Mouse (Mus musculus): ENCODE measurements around the gene Rab21.
"Not testable (repeated sequence)": the region's sequence is repeated elsewhere in the genome, so short reads cannot be mapped to it uniquely, and the experiment has no call there.

The Rab21 gene

DNA sequence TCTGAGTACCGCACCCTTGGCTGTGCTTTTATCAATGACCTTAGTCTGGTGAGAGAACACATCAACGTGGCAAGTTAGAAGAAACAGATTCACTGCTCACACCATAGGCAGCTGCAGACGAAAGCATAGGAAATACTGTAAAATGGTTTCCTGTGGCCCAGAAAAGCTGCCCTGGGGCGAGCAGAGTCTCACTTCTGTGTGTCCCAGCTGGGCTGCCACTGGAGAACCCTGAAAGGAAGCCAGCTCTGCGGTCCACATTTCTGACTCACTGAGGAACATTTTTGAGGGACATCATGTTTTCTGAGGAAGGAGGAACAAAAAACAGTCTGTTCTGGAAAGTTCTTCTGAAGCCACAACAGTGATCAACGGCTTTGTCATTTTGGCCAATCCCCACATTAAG is 13.1 kb upstream of the Rab21 start:
- DNase-seq (ENCODE audit: low spot score in 2 of 2), result no peak

DNA sequence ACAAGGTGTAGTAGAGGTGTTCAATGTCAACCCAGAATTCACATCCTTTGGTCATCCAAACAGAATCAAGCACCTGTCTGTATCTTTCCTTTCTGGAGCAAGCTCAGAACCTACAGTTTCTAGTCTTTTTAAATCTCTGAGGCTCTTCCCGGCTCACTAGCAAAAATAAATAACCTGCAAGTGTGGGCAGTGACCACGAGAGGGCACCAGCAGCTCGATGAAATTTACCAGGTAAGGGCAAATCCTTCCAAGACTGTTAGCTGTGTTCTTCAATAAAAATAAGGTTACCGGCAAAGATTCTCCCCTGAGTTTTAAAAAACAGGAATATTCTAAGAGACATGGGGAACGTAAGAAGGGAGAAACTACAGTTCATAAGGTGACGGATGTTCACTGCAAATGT is 7.9 kb upstream of the Rab21 start:
- peak; percentile 64 to 69 for DNase-seq (ENCODE audit: low spot score in 2 of 2)

DNA sequence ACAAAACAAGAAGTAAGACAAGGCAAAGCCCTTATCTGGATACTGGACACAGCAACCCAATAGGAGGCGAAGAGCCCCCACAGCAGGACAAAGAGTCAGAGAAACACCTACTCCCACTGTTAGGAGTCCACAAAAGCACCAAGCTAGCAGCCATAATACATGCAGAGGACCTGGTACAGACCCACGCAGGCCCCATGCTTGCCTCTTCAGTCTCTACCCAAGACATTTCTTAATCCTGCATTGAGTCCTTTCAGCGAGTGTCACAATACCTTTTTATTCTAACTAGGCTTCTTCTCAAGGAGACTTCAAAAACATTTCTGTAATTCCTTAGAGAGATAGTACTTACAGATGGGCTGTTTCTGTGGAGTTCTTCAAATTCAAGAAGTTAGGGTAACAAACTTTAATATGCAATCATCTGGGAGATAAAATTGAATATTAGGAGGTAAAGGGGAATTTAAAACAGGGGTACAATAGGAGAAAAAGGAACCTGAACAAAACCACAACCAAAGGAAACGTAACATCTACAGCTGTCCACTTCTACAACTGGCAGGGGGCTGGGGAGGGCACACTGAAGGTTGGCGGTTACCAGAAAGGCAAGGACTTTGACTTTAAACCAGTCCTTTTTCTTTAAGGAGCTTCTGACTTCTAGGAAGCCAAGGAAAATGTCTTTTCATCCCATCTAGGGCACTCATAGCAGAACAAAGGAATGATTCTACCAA is 6.1 kb upstream of the Rab21 start:
- no peak for DNase-seq (ENCODE audit: low spot score in 2 of 2)

DNA sequence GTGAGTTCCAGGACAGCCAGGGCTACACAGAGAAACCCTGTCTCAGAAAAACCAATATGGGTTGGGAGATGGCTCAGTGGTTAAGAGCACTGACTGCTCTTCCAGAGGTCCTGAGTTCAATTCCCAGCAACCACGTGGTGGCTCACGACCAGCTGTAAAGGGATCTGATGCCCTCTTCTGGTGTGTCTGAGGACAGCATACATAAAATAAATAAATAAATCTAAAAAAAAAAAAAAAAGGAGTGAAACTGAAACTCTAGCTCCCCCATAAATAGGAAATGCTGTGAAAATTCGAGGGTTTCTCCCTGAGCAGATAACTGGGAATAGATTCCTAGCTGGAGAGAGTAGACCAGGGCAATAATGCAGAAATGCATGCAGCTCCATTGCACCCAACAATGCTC is 3.0 kb upstream of the Rab21 start:
- not testable (repeated sequence) for DNase-seq (ENCODE audit: low spot score in 2 of 2)

DNA sequence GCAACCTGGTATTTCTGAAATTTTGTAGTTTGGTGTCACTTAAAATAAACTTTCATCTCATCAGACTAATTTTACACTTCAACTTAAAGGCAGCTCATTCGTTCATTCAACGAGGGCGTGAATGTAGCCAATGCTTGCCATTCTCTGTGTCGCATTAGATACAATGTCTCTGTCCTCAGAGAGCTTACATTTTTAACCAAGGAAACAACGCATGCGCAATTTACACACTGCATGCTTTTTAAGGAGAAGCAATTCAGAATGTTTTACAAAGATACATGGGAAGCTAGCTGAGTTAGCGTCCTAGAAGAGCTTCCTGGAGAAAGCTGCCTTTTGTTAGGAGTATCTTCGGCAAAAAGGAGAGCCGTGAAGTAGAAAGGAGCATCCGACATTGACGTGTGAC is 919 bp upstream of the Rab21 start:
- peak in 1 of 2 experiments; percentile 28 for DNase-seq (ENCODE audit: low spot score in 2 of 2)

DNA sequence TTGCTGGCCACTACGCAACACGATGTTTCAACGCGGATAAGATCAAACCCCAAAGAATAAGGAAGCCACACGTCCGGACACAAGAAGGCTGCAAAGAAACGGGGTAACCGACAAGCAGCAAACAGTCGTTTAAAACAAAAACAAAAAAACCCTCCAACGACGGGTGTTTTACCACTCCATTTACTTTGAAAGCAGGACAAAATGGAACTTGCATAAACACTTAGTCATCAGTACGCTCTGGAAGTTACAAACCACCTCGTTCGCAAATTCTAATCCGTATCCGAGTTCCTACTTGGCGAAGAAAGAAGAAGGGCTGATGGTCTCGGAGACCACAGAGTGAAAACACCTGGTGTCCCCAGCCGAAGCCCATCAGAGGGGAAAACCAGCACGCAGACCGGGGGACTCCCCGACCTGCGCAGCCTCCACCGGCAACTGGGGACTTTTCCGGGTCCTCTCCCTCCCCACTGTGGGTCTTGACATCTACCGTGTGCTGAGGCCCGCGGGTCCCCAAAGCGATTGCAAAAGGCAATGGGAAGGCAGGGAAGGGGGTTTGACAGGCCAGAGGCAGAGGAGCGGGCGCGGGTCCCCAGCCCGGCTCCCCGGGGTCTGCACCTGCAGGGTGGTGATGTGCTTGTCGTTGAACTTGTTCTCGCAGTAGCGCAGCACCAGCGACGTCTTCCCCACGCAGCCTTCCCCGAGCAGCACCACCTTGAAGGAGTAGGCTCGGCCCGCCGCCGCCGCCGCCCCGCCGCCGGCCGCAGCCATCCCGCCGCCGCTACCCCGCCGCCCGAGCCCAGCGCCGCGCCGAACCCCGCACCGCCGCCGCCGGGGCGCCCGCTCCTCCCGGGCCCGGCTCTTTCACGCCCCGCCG is 577 bp downstream of the Rab21 start:
- peak; percentile 26 to 31 for DNase-seq (ENCODE audit: low spot score in 2 of 2)

DNA sequence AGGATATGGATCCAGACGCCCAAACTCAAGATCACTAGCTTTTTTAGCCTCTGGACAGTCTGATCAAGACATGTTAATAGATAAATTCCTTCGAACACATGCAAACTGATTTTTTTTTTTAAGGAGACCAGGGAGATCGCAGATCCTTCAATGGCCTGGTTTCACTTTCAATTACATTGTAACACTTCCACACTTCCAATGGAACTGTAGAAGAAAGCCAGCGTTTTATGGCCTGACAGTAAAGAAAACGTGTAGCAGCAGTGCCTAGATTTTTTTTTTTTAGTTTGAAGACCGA is 1.2 kb downstream of the Rab21 start:
- no peak for DNase-seq (ENCODE audit: low spot score in 2 of 2)

DNA sequence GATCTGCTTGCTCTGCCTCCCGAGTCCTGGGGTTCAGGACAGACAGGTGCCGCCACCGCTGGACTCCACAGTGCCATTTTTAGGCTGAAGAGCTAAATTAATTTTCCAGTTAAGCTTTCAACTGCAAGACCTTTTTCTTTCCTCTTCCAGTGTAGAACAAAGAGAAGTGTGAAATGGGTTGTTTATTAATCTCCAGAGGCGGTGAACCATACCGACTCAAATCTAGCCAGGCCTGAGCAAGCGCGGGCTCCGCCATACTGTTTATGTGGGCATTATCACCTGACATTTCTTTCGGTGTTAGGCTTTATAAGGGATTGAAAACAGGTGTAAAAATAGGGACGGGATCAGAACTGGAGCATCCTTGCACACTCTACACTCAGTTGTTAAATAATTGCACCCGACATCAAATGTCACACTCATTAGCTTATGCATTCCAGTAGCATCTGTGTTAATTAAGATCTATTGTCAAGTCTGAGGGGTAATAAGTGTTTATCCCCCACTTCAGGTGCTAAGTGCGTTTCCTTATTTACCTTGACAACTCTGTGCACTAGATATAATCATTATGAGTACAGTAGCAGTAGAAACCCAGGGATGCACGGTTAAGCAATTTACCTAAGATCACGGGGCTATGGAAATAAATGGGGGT is 1.6 kb downstream of the Rab21 start:
- no peak for DNase-seq (ENCODE audit: low spot score in 2 of 2)

DNA sequence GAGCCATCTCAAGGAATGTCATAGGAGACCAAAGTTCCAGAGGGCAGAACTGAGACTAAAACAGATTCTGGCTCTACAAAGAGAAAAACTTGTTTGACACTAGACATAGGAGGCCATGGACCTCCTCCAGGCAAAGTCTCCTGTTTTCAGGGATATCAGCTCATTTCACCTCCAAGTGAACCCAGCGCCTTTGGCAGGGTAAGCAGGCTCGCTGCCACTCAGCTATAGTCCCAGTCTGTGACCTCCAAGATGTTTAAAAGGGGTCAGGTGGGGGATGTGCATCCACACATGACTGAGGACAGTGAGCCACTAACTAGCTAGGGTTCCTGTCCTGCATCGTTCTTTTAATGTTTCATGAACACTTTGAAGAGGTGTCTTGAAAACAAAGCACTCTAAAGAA is 2.7 kb downstream of the Rab21 start:
- DNase-seq (ENCODE audit: low spot score in 2 of 2), result no peak

DNA sequence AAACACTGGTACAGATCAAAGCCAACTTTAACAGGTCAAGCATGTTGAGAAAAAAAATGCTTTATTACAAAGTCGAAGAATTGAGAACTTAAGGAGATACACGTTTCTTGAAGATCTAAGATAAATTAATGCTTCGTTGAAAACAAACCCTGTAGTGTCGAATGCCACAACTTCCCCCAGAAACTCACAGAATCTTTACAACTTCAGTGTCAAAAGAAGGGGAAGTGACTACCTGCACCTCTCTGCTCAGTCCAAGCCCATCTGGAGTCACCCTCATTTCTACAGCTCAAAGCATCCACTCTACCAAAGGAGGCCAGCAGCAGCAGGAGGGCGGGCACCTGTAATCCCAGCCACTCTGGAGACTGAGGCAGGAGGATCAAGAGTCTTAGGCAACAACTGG is 3.2 kb downstream of the Rab21 start:
- no peak for DNase-seq (ENCODE audit: low spot score in 2 of 2)

DNA sequence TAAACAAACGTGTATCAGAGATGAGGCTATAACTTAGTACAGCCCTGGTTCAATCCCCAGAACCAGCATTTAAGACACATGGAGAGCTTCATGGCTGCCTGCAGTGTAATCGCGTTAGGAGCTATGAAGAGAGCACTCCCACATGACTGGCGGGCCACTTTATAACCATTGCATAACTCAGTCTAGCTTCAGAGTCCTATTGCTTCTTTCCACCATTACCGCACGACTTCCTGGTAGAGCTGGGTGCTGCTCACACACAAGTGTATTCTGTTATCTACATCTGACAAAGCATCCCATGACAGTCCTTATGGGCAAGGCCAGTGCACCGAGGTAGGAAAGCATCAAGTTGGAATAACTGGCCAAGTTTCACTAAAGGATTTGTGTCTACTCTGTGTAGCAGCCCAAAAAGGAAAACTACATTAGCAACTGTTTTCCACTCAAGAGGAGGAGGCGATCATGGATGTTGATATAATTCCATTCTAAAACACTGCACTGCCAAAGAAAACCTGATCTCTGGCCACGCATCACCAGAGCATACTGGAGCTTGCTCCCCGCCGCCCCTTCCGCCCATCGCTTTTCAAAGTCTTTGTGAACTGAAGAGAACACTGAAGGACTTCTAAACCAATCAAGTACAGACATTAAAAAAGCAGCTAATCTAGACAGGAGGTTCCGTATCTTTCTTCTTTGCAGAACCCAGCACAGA is 4.0 kb downstream of the Rab21 start:
- DNase-seq (ENCODE audit: low spot score in 2 of 2), result no peak

DNA sequence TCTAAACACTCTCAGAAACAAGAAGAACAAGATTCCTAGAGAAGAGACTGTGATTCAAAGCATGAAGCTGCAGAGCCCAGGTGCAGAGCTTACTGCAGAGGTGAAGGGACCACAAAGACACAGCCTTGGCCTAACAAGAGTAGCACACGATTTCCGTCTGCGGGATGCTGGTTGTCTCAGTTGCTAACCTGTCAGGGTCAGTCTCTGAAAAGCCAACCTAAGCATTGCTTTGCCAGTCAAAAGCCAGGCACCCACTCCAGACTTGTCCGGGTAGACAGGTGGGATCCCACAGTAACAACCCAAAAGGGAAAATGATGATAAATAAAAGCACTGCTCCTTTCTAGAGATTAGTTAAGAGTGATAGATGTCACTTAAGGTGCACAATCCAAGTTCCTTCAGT is 6.2 kb downstream of the Rab21 start:
- no peak for DNase-seq (ENCODE audit: low spot score in 2 of 2)

DNA sequence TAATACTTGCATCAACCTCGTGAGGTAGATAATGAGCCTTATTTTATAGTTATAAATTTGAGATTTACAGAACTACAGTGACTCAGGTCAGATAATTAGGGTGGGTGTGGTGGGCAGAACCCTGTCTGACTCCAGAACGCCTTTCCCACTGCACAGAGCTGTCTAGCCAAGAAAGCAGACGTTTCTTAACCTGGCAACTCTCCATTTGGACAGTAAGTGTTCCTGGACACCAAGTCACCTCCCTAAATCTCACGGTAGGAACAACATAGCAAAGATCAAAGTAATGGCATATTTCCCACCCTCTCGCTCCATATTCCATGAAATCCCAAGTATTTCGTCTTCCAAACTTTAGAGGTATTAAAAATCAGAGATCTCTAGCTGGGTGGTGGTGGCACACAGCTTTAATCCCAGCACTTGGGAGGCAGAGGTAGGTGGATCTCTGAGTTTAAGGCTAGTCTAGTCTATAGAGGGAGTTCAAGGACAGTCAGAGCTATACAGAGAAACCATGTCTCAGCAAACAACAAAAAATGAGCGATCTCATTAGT is 8.0 kb downstream of the Rab21 start:
- DNase-seq (ENCODE audit: low spot score in 2 of 2), result no peak

DNA sequence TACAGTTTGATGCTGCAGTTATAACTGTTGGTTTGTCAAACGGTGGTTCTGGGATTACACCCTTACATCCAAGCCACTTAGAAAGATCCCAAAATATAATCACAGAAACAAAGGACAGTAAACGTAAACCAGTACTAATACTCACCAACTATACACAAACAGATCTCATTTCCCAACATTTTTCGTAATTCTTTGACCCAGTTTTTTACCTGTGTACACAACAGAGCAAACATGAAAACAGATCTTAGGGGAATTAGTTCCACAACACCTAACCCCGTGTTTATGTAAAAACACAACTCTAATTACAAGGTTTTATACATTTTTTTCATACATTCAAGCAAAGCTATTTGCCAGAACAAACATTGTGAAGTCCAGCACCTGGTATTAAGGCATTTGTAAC is 16.7 kb downstream of the Rab21 start:
- DNase-seq (ENCODE audit: low spot score in 2 of 2), result no peak

DNA sequence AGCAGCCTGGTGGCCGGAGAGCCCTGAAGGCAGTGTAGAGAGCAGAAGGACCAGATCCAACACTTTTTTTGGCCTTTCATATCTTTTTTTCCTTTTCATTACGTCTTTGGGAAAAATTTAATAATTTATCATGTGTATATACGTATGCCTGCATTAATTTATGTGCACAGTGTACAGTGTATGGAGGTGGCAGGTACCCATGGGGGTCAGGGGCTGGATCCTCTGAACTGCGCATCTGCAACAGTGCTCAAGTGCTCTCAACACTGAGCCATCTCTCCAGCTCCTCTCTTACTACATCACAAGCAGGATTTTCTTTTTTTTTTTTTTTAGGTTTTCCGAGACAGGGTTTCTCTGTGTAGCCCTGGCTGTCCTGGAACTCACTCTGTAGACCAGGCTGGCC is 17.8 kb downstream of the Rab21 start:
- no peak for DNase-seq (ENCODE audit: low spot score in 2 of 2)

DNA sequence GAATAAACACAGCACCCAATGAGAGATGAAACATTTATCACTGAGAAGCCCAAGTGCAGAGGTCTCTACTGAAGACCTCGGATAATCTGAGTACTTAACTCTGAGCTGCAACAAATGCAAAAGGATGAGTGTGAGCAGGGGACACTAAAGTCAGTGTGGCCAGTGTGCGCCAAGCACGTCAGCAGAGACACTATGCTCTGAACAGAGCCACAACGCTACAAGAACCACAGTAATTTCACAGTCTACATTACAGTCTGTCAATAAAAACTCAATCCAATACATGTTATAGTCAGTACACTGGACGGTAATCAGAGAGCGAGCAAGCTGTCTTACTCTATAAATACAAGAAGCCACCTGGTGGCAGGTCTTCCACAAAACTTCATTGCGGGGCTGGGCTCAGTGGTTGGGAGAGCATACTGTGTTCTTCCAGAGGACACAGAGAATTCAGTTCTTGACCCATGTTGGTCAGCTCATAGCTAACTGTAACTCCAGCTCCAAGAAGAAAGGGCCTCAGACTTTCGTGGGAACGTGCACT is 18.9 kb downstream of the Rab21 start:
- no peak for DNase-seq (ENCODE audit: low spot score in 2 of 2)

DNA sequence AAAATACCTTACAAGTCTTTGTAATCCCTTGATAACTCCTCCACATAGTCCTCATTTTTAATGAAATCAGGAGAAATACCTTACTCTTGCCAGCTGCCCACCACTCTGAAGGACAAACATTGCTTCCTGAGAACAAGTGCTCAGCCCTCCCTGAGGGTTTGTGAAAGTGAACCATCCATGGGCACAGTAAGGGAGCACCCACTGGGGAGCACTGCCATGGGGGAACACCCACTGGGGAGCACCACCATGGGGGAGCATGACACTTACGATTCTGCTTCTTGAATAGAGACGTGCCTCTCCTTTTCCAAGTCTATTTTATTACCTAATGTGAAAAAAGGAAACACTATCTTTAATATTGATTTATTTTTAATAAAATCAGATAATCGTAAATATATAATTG is 20.2 kb downstream of the Rab21 start:
- no peak for DNase-seq (ENCODE audit: low spot score in 2 of 2)

DNA sequence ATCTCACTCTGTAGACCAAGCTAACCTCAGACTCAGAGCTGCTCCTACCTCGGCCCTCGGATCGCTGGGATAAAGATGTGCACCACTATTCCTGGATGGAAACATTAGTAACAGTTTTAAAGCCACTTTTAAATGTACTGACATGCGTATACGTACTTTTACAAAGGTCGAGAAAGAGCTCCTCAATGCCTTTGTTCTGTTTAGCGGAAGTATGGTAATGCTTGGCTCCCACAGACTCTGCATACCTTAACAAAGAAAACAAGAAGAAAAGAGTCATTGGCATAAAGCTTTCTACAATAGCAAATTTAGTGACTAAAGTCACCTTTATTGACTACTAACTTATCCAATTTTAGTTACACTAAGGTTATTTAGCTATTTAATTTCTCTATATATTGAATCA is 20.7 kb downstream of the Rab21 start:
- no peak for DNase-seq (ENCODE audit: low spot score in 2 of 2)

DNA sequence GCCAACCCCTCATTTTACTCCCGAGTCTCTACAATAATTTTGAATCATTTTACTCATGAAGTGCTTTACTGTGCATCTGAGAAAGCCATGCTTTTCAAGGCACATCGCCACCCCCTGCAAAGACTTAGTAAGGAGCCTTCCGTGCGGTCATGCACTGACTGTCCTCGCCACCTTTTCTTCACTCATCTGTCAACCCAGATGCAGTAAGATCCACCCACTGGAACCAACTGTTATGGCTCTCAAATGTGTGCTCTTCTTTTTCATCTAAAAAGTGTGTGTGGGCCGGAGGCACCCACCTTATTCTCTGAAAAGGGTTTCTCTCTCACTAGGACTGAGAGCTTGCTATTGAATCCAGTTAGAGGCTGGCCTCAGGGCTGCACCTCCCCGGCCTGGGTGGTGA is 21.4 kb downstream of the Rab21 start:
- DNase-seq (ENCODE audit: low spot score in 2 of 2), result peak in 1 of 2 experiments; percentile 37

DNA sequence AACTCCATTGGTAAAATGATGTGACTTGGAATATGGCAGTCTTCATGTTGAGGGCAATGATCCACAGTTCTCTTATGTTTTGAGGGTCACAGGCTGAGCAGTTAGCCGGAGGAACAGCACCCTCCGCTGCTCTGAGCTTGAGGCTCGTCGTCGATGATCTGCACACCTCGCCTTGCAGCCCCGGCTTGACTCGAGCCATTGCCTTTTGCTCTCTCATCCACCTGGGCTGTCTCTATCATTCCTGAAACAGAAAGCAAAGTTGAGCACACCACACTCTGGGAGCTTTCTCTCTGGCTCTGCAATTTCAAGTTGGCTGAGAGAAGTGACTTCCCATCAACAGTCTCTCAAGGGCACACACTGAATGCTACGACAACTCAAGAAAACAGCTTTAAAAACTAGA is 24.7 kb downstream of the Rab21 start:
- no peak for DNase-seq (ENCODE audit: low spot score in 2 of 2)

DNA sequence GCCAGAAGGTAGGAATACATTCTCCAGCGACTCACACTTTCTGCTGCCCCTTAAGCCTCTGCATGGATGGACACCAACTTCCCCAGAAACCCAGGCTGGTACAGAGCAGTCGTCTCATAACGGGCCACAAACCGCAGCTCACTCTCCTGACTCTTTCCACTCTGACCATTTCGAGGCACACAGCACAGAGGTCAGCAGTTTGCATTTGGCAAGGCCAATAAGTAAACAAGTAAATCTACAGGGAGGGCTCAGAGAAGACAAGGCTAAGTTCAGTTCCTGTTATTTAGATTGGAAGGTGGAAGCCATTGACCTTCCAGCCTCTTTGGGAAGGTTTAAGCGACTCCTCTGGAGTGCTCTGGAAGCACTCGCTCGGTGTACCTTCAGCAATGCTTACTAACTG is 26.5 kb downstream of the Rab21 start:
- DNase-seq (ENCODE audit: low spot score in 2 of 2), result no peak

DNA sequence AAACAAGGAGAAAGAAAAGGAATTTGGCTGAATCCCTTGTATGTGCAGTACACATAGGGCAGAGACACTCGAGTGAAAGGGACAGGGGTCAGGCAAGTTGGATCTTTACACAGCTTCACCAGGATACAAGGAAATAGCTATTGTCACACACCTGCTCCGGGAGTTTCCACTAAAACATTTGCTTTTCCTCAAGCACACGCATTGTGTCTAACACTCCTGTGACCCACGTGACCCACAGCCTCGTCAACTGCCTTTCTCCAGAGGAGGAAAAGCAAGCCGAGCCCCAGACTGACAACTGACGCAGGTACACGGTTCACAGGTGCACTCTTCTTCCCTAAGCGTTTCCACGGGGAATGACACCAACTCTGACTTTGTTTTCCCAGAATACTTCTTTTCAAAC is 31.2 kb downstream of the Rab21 start:
- DNase-seq (ENCODE audit: low spot score in 2 of 2), result no peak

Measured in frontal cortex, postnatal 36 days (tissue).